Mouse (Mus musculus): ENCODE measurements around the gene Dyrk3. TPM values are rescaled to one million over a fixed set of nuclear protein-coding genes. Genes with fewer than 3 reads are reported as not detected.

The Dyrk3 gene
- polyA plus RNA-seq, 1 experiment from 2014 or later = 4.6 TPM

- Histone ChIP-seq H3K27ac (ENCODE audit: low read length) (no peak overlapping the region), H3K4me3 (ENCODE audit: low read depth, low read length) (no peak overlapping the region), H3K36me3 (ENCODE audit: control insufficient read depth, insufficient read depth, low read length) (no peaks in the 10 kb centered on the region), H3K4me2 (replicated peaks; ENCODE audit: low read depth, low read length) (no peak overlapping the region), H3K27me3 (ENCODE audit: control insufficient read depth, insufficient read depth, low read length) (no peaks in the 10 kb centered on the region), H3K9ac (replicated peaks; ENCODE audit: low read depth, low read length) (no peak overlapping the region), H3K4me1 (ENCODE audit: control insufficient read depth, insufficient read depth, low read length) (no peaks in the 10 kb centered on the region), H3K9me3 (ENCODE audit: control insufficient read depth, low read depth, low read length) (no peaks in the 10 kb centered on the region)
- 11% methylated on average over 6 of the region's 6 CpGs for WGBS
- no peak for ATAC-seq (ENCODE audit: insufficient number of reproducible peaks, insufficient read depth, low FRiP score, low read depth)
These were observed 22.2 kb downstream of the Dyrk3 start for GRCm38 (mm10) chr1:131115932-131116331.

GRCm38 (mm10) chr1:131112576-131112975 is 25.6 kb downstream of the Dyrk3 start:
- ATAC-seq (ENCODE audit: insufficient number of reproducible peaks, insufficient read depth, low FRiP score, low read depth) = no peak; the same call in 1 of the 2 replicates
- Histone ChIP-seq H3K4me3 (ENCODE audit: low read depth, low read length) (no peak overlapping the region), H3K27ac (ENCODE audit: low read length) (no peak overlapping the region), H3K27me3 (ENCODE audit: control insufficient read depth, insufficient read depth, low read length) (no peaks in the 10 kb centered on the region), H3K4me1 (ENCODE audit: control insufficient read depth, insufficient read depth, low read length) (peaks cover 9% of the 10 kb centered on the region; the same call in 1 of the 2 replicates), H3K9ac (replicated peaks; ENCODE audit: low read depth, low read length) (no peak overlapping the region), H3K9me3 (ENCODE audit: control insufficient read depth, low read depth, low read length) (no peaks in the 10 kb centered on the region), H3K36me3 (ENCODE audit: control insufficient read depth, insufficient read depth, low read length) (no peaks in the 10 kb centered on the region), H3K4me2 (replicated peaks; ENCODE audit: low read depth, low read length) (no peak overlapping the region)
- 32% methylated on average over 6 of the region's 6 CpGs for WGBS

GRCm38 (mm10) chr1:131110525-131111106 is 27.5 kb downstream of the Dyrk3 start:
- H3K9ac ChIP-seq (replicated peaks; ENCODE audit: low read depth, low read length) = no peak overlapping the region
- H3K36me3 ChIP-seq (ENCODE audit: control insufficient read depth, insufficient read depth, low read length) = no peaks in the 10 kb centered on the region
- no peak overlapping the region for H3K27ac ChIP-seq (ENCODE audit: low read length)
- H3K4me3 ChIP-seq (ENCODE audit: low read depth, low read length) = no peak overlapping the region
- H3K27me3 ChIP-seq (ENCODE audit: control insufficient read depth, insufficient read depth, low read length) = no peaks in the 10 kb centered on the region
- no peak for ATAC-seq (ENCODE audit: insufficient number of reproducible peaks, insufficient read depth, low FRiP score, low read depth)
- WGBS = 56% methylated on average over 12 of the region's 12 CpGs
- no peak overlapping the region for H3K4me2 ChIP-seq (replicated peaks; ENCODE audit: low read depth, low read length)
- H3K4me1 ChIP-seq (ENCODE audit: control insufficient read depth, insufficient read depth, low read length) = peaks cover 11% of the 10 kb centered on the region; the same call in 1 of the 2 replicates
- H3K9me3 ChIP-seq (ENCODE audit: control insufficient read depth, low read depth, low read length) = no peaks in the 10 kb centered on the region

- peaks cover 11% of the 10 kb centered on the region; the same call in 1 of the 2 replicates for H3K4me1 ChIP-seq (ENCODE audit: control insufficient read depth, insufficient read depth, low read length)
- WGBS = 27% methylated on average over 10 of the region's 10 CpGs
- H3K36me3 ChIP-seq (ENCODE audit: control insufficient read depth, insufficient read depth, low read length) = no peaks in the 10 kb centered on the region
- H3K27ac ChIP-seq (ENCODE audit: low read length) = peak overlapping the region; percentile 66
- H3K4me2 ChIP-seq (replicated peaks; ENCODE audit: low read depth, low read length) = no peak overlapping the region
- H3K9me3 ChIP-seq (ENCODE audit: control insufficient read depth, low read depth, low read length) = no peaks in the 10 kb centered on the region
- no peak overlapping the region for H3K9ac ChIP-seq (replicated peaks; ENCODE audit: low read depth, low read length)
- ATAC-seq (ENCODE audit: insufficient number of reproducible peaks, insufficient read depth, low FRiP score, low read depth) = peak; percentile 91
- no peak overlapping the region for H3K4me3 ChIP-seq (ENCODE audit: low read depth, low read length)
- H3K27me3 ChIP-seq (ENCODE audit: control insufficient read depth, insufficient read depth, low read length) = no peaks in the 10 kb centered on the region
These were observed 30.4 kb downstream of the Dyrk3 start for GRCm38 (mm10) chr1:131107575-131108308.

- 78% methylated on average over 10 of the region's 10 CpGs for WGBS
- ATAC-seq (ENCODE audit: insufficient number of reproducible peaks, insufficient read depth, low FRiP score, low read depth) = no peak
- no peaks in the 10 kb centered on the region for H3K36me3 ChIP-seq (ENCODE audit: control insufficient read depth, insufficient read depth, low read length)
- H3K27ac ChIP-seq (ENCODE audit: low read length) = no peak overlapping the region
- H3K4me1 ChIP-seq (ENCODE audit: control insufficient read depth, insufficient read depth, low read length) = peaks cover 11% of the 10 kb centered on the region; the same call in 1 of the 2 replicates
- no peaks in the 10 kb centered on the region for H3K9me3 ChIP-seq (ENCODE audit: control insufficient read depth, low read depth, low read length)
- H3K9ac ChIP-seq (replicated peaks; ENCODE audit: low read depth, low read length) = no peak overlapping the region
- H3K4me3 ChIP-seq (ENCODE audit: low read depth, low read length) = no peak overlapping the region
- no peak overlapping the region for H3K4me2 ChIP-seq (replicated peaks; ENCODE audit: low read depth, low read length)
- H3K27me3 ChIP-seq (ENCODE audit: control insufficient read depth, insufficient read depth, low read length) = no peaks in the 10 kb centered on the region
These were observed 34.2 kb downstream of the Dyrk3 start for GRCm38 (mm10) chr1:131103776-131104424.

GRCm38 (mm10) chr1:131100808-131101207 is 37.3 kb downstream of the Dyrk3 start:
- Histone ChIP-seq H3K4me2 (replicated peaks; ENCODE audit: low read depth, low read length) (no peak overlapping the region), H3K27me3 (ENCODE audit: control insufficient read depth, insufficient read depth, low read length) (no peaks in the 10 kb centered on the region), H3K27ac (ENCODE audit: low read length) (no peak overlapping the region), H3K4me3 (ENCODE audit: low read depth, low read length) (no peak overlapping the region), H3K9ac (replicated peaks; ENCODE audit: low read depth, low read length) (no peak overlapping the region), H3K4me1 (ENCODE audit: control insufficient read depth, insufficient read depth, low read length) (peaks cover 6% of the 10 kb centered on the region), H3K9me3 (ENCODE audit: control insufficient read depth, low read depth, low read length) (no peaks in the 10 kb centered on the region), H3K36me3 (ENCODE audit: control insufficient read depth, insufficient read depth, low read length) (no peaks in the 10 kb centered on the region)
- WGBS = 64% methylated on average over 1 of the region's 1 CpGs
- no peak for ATAC-seq (ENCODE audit: insufficient number of reproducible peaks, insufficient read depth, low FRiP score, low read depth)

GRCm38 (mm10) chr1:131097700-131098094 is 40.4 kb downstream of the Dyrk3 start, which contains the start of gene Mapkapk2:
Gene Mapkapk2 (minus strand): TSS chr1:131097826.
- H3K36me3 ChIP-seq (ENCODE audit: control insufficient read depth, insufficient read depth, low read length) = no peaks in the 10 kb centered on the region
- H3K4me2 ChIP-seq (replicated peaks; ENCODE audit: low read depth, low read length) = peak within 1 kb of the TSS; percentile 65
- H3K4me3 ChIP-seq (ENCODE audit: low read depth, low read length) = peak within 1 kb of the TSS; percentile 92
- peak; percentile 96 for ATAC-seq (ENCODE audit: insufficient number of reproducible peaks, insufficient read depth, low FRiP score, low read depth)
- no peaks in the 10 kb centered on the region for H3K27me3 ChIP-seq (ENCODE audit: control insufficient read depth, insufficient read depth, low read length)
- H3K4me1 ChIP-seq (ENCODE audit: control insufficient read depth, insufficient read depth, low read length) = peaks cover 31% of the 10 kb centered on the region
- H3K27ac ChIP-seq (ENCODE audit: low read length) = peak within 1 kb of the TSS; percentile 96
- H3K9ac ChIP-seq (replicated peaks; ENCODE audit: low read depth, low read length) = peak within 1 kb of the TSS; percentile 97
- no peaks in the 10 kb centered on the region for H3K9me3 ChIP-seq (ENCODE audit: control insufficient read depth, low read depth, low read length)
- under 1% methylated on average over 29 of the region's 32 CpGs for WGBS

GRCm38 (mm10) chr1:131096803-131097699 is 41.1 kb downstream of the Dyrk3 start:
- WGBS = 1% methylated on average over 89 of the region's 98 CpGs

More at GRCm38 (mm10) chr1:131096803-131097699, 41.1 kb downstream of the Dyrk3 start:
- no peaks in the 10 kb centered on the region for H3K27me3 ChIP-seq (ENCODE audit: control insufficient read depth, insufficient read depth, low read length)
- peak overlapping the region; percentile 65 for H3K4me2 ChIP-seq (replicated peaks; ENCODE audit: low read depth, low read length)
- peak overlapping the region; percentile 92 for H3K4me3 ChIP-seq (ENCODE audit: low read depth, low read length)
- H3K9ac ChIP-seq (replicated peaks; ENCODE audit: low read depth, low read length) = peak overlapping the region; percentile 97
- peak overlapping the region; percentile 96 for H3K27ac ChIP-seq (ENCODE audit: low read length)
- no peaks in the 10 kb centered on the region for H3K9me3 ChIP-seq (ENCODE audit: control insufficient read depth, low read depth, low read length)
- H3K4me1 ChIP-seq (ENCODE audit: control insufficient read depth, insufficient read depth, low read length) = peaks cover 37% of the 10 kb centered on the region
- ATAC-seq (ENCODE audit: insufficient number of reproducible peaks, insufficient read depth, low FRiP score, low read depth) = peak; percentile 24
- H3K36me3 ChIP-seq (ENCODE audit: control insufficient read depth, insufficient read depth, low read length) = no peaks in the 10 kb centered on the region
